Mouse (Mus musculus): ENCODE results near the gene 1700001P01Rik. TPM values are rescaled to one million over a fixed set of nuclear protein-coding genes. Genes with fewer than 3 reads are reported as not detected.

Gene 1700001P01Rik
- polyA plus RNA-seq (2015; fragmentation: Nextera tagmentation; extraction: Ambion mirVana): 0.19 and 0.22 TPM in 2 replicates

DNA sequence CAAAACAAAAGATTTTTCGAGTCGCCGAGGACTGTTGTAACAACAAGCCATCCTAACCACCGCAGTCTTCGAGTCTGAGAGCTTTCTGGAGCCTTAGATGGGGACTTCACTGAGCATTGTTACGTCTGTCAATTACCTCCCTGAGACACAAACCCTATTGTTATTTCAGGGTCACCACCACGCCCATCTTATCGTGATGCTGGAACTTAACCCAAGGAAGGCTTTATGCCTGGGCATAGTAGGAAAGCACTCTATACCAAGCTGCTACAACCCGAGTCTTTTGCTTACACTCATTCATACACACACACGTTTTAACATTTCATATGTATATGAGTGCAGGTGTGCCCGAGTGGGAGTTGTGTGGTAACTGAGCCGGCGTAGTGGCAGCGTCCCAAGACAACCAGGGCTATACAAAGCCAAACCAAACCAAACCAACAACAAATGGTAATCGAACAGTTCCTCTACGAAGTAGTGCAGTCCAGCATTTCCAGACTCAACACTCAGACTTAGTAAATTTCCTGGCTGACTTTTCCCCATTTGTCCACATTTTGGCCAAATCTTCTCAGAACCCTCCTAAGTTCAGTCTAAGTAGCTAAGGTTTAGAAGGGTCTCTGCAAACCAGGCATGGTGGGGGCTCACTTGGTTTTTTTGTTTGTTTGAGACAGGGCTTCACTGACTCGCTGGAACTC lies at the start of gene 1700001P01Rik:
Gene 1700001P01Rik, minus strand, starts transcription at position 111 of the 689 bp plus-strand sequence.
- peaks cover 44% of the 10 kb centered on the region for H3K4me1 ChIP-seq (replicated peaks)
- no peak within 1 kb of the TSS for H3K4me3 ChIP-seq (replicated peaks)
- peak within 1 kb of the TSS; percentile 11; the same call in 1 of the 2 replicates for H3K27ac ChIP-seq
- peaks cover 56% of the 10 kb centered on the region for H3K36me3 ChIP-seq
- H3K4me2 ChIP-seq: no peak within 1 kb of the TSS
- no peak within 1 kb of the TSS for H3K9ac ChIP-seq
- DNase-seq (no peak), ATAC-seq (ENCODE audit: low read depth) (0 out of 2 replicates have a peak, but pooled peaks have one; percentile 2)
- no peaks in the 10 kb centered on the region for H3K9me3 ChIP-seq (replicated peaks)
- WGBS (ENCODE audit: insufficient replicate concordance): 47% methylated on average over 17 of the region's 17 CpGs
- H3K27me3 ChIP-seq: no peaks in the 10 kb centered on the region

DNA sequence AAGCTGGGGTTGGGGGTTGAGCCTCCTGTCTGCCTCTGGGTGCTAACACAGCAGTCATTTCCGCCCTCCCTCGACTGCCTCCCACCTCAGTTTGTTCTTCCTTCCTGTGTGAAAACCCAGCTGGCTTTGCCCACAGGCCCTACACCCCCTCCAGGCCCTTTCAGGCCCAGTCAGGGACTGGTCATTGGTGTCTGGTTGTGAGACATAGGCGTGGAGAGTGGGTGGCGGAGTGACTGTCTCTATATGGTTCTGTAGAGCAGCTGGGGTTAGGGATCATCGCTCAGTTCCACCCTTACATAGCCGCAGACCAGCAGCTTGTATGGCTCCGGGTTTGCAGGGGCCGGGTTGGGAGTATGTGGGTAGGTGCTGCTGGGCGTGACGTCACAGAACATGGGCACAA lies 49.6 kb upstream of the 1700001P01Rik start:
- WGBS (ENCODE audit: insufficient replicate concordance): 61% methylated on average over 10 of the region's 10 CpGs
- DNase-seq: no peak
- peak overlapping the region; percentile 19; the same call in 1 of the 2 replicates for H3K27ac ChIP-seq

DNA sequence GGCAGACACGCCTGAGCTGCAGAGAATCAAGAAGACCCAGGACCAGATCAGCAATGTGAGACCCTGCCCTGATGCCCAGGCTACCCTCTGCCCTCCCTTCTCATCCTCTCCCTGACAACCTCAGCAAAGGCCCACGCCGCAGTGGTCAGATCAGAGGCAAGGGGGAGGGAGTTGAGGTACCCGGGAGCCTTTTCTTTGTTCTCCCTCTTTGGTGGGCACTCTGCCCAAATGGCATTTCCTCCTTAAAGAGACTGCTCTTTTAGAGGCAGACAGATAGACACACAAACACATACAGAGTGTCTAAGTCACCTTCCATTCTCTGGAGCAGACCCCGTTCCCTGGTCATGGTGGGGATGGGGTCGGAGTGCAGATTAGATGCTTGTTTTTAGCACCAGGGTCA lies 49.2 kb upstream of the 1700001P01Rik start:
- Histone ChIP-seq H3K4me1 (replicated peaks) (peaks cover 68% of the 10 kb centered on the region), H3K9ac (no peak overlapping the region), H3K27ac (0 out of 2 replicates have a peak overlapping the region, but pooled peaks have one; percentile 19), H3K4me3 (replicated peaks) (no peak overlapping the region), H3K4me2 (no peak overlapping the region), H3K27me3 (no peaks in the 10 kb centered on the region), H3K9me3 (replicated peaks) (no peaks in the 10 kb centered on the region), H3K36me3 (peaks cover 31% of the 10 kb centered on the region)
- ATAC-seq (ENCODE audit: low read depth) (no peak), DNase-seq (no peak)
- 56% methylated on average over 6 of the region's 6 CpGs for WGBS (ENCODE audit: insufficient replicate concordance)

More for the DNA sequence above, 49.6 kb upstream of the 1700001P01Rik start:
- H3K4me1 ChIP-seq (replicated peaks): peaks cover 68% of the 10 kb centered on the region
- no peak overlapping the region for H3K4me2 ChIP-seq
- H3K27me3 ChIP-seq: no peaks in the 10 kb centered on the region
- H3K9ac ChIP-seq: no peak overlapping the region
- peaks cover 34% of the 10 kb centered on the region for H3K36me3 ChIP-seq
- no peak for ATAC-seq (ENCODE audit: low read depth)
- no peak overlapping the region for H3K4me3 ChIP-seq (replicated peaks)
- H3K9me3 ChIP-seq (replicated peaks): no peaks in the 10 kb centered on the region

DNA sequence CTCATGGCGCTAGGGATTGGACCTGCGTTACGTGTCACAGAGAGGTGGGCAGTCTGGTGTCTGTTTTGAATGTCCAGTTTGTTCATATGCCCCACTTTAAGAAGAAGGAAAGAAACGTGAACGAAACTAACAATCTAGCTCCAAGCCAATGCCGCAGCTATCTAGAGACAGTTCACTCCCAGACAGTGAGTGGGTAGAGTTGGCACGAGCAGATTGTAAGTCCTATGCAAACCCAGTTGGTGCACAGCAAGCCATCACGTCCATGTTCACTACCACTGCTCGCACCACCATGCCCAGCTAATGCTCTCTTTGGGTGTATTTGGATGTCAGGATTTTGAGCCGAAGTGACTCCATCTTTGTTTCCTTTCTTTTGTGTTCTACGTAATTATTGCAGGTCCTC lies 48.5 kb upstream of the 1700001P01Rik start:
- Histone ChIP-seq H3K4me2 (no peak overlapping the region), H3K4me1 (replicated peaks) (peaks cover 69% of the 10 kb centered on the region), H3K9ac (no peak overlapping the region), H3K4me3 (replicated peaks) (no peak overlapping the region), H3K36me3 (peaks cover 30% of the 10 kb centered on the region), H3K27ac (no peak overlapping the region), H3K27me3 (no peaks in the 10 kb centered on the region), H3K9me3 (replicated peaks) (no peaks in the 10 kb centered on the region)
- WGBS (ENCODE audit: insufficient replicate concordance): 82% methylated on average over 11 of the region's 11 CpGs
- DNase-seq (no peak), ATAC-seq (ENCODE audit: low read depth) (no peak)

DNA sequence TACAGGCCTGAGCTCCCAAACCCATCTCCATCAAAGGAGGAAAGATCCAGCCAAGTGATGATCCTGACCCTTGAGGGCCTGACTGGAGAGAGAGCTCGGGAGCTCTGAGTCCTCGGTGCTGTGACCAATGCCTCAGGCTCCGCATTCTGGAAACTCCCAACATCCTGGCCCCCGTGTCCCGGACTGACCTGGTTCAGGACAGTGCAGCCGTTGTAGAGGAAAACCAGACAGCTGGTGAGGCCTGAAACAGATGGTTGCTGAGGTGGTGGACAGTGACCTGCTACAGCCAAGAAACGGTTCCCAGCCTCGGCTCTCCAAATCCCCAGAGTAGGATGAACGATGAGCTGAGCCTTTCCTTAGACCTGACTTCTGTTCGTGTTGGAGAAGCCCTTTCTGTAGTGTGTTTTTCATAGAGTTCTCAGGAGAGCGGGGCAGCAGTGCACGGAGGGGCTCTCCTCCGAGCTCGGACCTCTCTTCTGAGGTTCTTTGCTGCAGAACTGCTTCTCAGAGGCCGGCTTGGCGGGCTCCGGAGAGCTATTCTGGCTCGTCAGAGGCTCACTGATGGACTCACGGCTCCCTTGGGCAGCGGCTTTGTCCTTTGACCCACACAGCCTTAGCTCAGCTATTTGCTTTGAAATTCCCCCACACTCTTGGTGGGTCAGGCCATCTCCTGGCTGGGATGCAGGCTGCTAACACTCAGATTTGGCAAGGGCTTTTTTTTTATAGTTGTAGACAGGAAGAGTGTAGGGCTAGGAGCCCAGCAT lies 47.3 kb upstream of the 1700001P01Rik start:
- Histone ChIP-seq H3K9ac (no peak overlapping the region), H3K27ac (no peak overlapping the region), H3K27me3 (no peaks in the 10 kb centered on the region), H3K4me2 (0 out of 2 replicates have a peak overlapping the region, but pooled peaks have one; percentile 12), H3K36me3 (peaks cover 30% of the 10 kb centered on the region), H3K4me1 (replicated peaks) (peaks cover 81% of the 10 kb centered on the region), H3K9me3 (replicated peaks) (no peaks in the 10 kb centered on the region), H3K4me3 (replicated peaks) (no peak overlapping the region)
- DNase-seq (no peak), ATAC-seq (ENCODE audit: low read depth) (no peak)
- WGBS (ENCODE audit: insufficient replicate concordance): 76% methylated on average over 20 of the region's 20 CpGs

DNA sequence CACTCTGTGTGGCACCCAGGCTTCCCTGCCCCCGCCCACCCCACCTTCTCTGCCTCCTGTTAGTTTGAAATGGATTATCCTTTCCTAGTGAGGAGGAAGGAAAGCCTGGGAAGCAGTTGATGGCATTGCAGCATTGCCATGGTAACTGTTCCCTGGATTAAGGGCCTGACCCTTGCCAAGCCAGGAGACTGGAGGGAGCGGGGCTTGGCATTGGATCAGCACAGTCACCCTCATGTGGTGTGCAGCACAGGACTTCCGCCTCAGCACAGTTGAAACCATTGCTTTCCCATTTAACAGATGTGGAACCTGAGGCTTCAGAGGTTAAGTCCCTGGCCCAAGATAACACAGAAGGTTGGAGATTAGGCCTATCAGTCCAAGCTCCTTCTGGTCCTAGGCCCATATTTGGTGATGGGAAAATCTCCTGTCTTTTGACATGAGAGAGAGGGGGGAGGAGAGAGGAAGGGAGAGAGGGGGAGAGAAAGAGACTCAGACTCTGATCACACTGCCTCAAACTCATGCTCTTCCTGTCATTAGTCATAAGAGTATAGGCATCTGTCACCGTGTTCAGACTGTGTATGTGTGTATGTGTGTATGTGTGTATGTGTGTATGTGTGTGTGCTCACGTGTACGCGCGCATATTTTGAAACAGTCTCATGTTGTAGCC lies 45.8 kb upstream of the 1700001P01Rik start:
- H3K36me3 ChIP-seq: peaks cover 22% of the 10 kb centered on the region
- peaks cover 92% of the 10 kb centered on the region for H3K4me1 ChIP-seq (replicated peaks)
- H3K27me3 ChIP-seq: no peaks in the 10 kb centered on the region
- H3K9me3 ChIP-seq (replicated peaks): no peaks in the 10 kb centered on the region
- WGBS (ENCODE audit: insufficient replicate concordance): 72% methylated on average over 8 of the region's 8 CpGs
- DNase-seq (no peak), ATAC-seq (ENCODE audit: low read depth) (0 out of 2 replicates have a peak, but pooled peaks have one; percentile 10)
- H3K27ac ChIP-seq: peak overlapping the region; percentile 48; the same call in 1 of the 2 replicates
- H3K4me2 ChIP-seq: no peak overlapping the region
- H3K4me3 ChIP-seq (replicated peaks): no peak overlapping the region
- 0 out of 2 replicates have a peak overlapping the region, but pooled peaks have one; percentile 33 for H3K9ac ChIP-seq

DNA sequence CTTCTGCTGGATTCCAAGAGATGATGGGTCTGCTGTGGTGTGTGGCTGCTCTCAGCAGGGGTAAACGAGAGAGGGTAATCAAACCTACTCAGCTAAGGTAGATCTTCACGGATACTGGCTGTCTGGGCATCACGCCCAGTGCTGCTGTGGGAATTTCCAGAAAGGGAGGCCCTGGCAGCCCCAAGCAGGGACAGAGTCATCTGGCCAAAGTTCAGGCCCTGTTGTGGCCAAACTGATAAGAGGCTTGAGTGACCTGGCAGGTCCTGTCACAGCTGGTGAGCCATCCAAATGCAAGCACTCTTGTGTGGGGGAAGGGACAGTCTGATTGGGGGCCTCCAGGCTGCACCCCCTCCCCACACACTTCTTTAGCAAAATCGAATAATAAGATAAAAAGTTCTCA lies 45.1 kb upstream of the 1700001P01Rik start:
- Histone ChIP-seq H3K4me2 (no peak overlapping the region), H3K4me1 (replicated peaks) (peaks cover 92% of the 10 kb centered on the region)
- 48% methylated on average over 4 of the region's 4 CpGs for WGBS (ENCODE audit: insufficient replicate concordance)

DNA sequence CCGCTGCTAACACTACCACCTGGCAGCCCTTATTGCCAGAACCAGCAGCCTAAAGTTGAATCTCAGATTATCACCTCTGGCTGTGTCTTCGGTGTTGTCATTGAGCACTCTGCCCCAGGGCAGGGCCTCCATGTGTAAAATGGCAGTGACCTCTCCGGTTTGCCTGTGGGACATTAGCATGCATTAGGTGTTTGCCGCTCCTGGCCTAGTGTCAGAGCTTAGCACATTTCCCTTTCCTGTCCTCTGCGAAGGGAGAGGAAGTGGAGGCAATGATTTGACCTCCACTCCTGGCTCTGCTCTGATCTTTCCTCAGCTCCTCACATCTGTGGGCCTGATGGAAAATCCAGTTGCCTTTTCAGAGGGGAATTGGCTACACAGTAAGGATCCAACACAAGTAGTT lies 44.2 kb upstream of the 1700001P01Rik start:
- no peaks in the 10 kb centered on the region for H3K27me3 ChIP-seq
- no peak for ATAC-seq (ENCODE audit: low read depth)
- no peak overlapping the region for H3K4me3 ChIP-seq (replicated peaks)
- 59% methylated on average over 5 of the region's 5 CpGs for WGBS (ENCODE audit: insufficient replicate concordance)
- no peaks in the 10 kb centered on the region for H3K9me3 ChIP-seq (replicated peaks)
- H3K27ac ChIP-seq: peak overlapping the region; percentile 64; the same call in 1 of the 2 replicates
- peaks cover 92% of the 10 kb centered on the region for H3K4me1 ChIP-seq (replicated peaks)
- peaks cover 29% of the 10 kb centered on the region for H3K36me3 ChIP-seq
- no peak overlapping the region for H3K9ac ChIP-seq
- no peak overlapping the region for H3K4me2 ChIP-seq
- no peak for DNase-seq

More for the DNA sequence above, 45.1 kb upstream of the 1700001P01Rik start:
- no peaks in the 10 kb centered on the region for H3K9me3 ChIP-seq (replicated peaks)
- ATAC-seq (ENCODE audit: low read depth) (peak; percentile 49), DNase-seq (no peak)
- no peaks in the 10 kb centered on the region for H3K27me3 ChIP-seq
- peak overlapping the region; percentile 64 for H3K27ac ChIP-seq
- no peak overlapping the region; the same call in 1 of the 2 replicates for H3K9ac ChIP-seq
- no peak overlapping the region for H3K4me3 ChIP-seq (replicated peaks)
- peaks cover 28% of the 10 kb centered on the region for H3K36me3 ChIP-seq

DNA sequence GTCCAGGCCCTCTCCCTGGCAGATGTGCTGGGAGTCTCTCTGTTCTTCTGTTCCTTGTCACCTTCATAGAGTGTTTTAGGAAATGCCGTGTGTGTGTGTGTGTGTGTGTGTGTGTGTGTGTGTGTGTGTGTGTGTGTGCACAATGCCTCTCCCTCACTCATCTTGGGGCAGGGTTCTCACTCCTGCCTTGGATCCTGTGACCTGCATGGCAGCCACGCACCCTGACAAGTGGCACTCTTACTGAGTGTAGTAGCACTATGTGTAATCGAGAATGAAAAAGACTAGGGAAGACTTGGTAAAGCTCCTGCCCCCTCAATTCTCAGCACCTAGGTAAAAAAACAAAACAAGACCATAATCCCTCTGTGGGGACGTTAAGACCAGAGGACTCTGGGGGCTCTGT lies 43.4 kb upstream of the 1700001P01Rik start:
- H3K27ac ChIP-seq: no peak overlapping the region
- ATAC-seq (ENCODE audit: low read depth) (no peak), DNase-seq (no peak)
- no peaks in the 10 kb centered on the region for H3K9me3 ChIP-seq (replicated peaks)
- peaks cover 26% of the 10 kb centered on the region for H3K36me3 ChIP-seq
- peak overlapping the region; percentile 41 for H3K9ac ChIP-seq
- H3K4me3 ChIP-seq (replicated peaks): no peak overlapping the region
- no peak overlapping the region for H3K4me2 ChIP-seq
- 63% methylated on average over 4 of the region's 4 CpGs for WGBS (ENCODE audit: insufficient replicate concordance)
- H3K27me3 ChIP-seq: no peaks in the 10 kb centered on the region
- peaks cover 91% of the 10 kb centered on the region for H3K4me1 ChIP-seq (replicated peaks)

DNA sequence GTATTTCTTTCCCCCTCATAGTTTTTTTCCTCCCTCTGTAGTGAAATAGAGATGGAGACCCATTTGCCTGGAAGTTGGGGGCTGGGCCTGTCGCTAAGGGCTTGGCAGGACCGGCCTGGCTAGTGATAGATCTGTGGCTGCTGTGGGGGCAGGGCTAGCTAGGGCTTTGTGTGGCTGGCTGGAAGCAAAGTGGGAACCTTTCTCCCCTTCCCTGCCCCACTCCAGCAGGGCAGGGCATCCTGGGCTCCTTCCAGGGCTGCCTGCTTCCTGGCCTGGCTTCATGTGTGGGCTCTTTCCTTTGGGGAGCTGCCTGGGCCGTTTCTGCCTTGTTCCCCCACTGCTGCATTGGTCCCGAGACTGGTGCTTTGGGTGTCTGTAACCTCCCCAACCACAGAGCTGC lies 42.9 kb upstream of the 1700001P01Rik start:
- 23% methylated on average over 4 of the region's 4 CpGs for WGBS (ENCODE audit: insufficient replicate concordance)
- H3K27ac ChIP-seq: peak overlapping the region; percentile 39; the same call in 1 of the 2 replicates
- ATAC-seq (ENCODE audit: low read depth): no peak
- no peak overlapping the region for H3K4me3 ChIP-seq (replicated peaks)
- no peak overlapping the region for H3K4me2 ChIP-seq
- no peak for DNase-seq
- no peaks in the 10 kb centered on the region for H3K27me3 ChIP-seq
- peak overlapping the region; percentile 41 for H3K9ac ChIP-seq
- peaks cover 27% of the 10 kb centered on the region for H3K36me3 ChIP-seq
- peaks cover 95% of the 10 kb centered on the region for H3K4me1 ChIP-seq (replicated peaks)
- H3K9me3 ChIP-seq (replicated peaks): no peaks in the 10 kb centered on the region

DNA sequence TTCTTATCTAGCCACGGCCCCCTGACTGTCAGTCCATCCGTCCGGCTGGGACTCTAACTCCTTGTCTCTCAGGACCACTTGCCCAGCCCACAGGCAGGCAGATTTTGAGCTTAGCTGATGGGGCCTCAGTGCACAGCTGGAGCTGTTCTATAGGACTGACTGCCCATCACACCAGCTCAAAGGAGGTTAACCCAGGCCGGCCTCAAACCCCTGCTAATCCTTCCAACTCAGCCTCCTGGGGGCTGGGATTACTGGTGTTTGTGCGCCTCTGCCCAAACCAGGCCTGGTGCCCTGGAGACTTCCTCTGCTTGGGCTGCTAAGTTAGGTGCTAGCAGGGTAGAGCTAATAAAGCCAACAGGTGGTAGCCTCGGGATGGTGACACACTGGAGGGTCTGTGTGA lies 42.3 kb upstream of the 1700001P01Rik start:
- H3K27ac ChIP-seq: 0 out of 2 replicates have a peak overlapping the region, but pooled peaks have one; percentile 47
- H3K9me3 ChIP-seq (replicated peaks): no peaks in the 10 kb centered on the region
- no peaks in the 10 kb centered on the region for H3K27me3 ChIP-seq
- peaks cover 27% of the 10 kb centered on the region for H3K36me3 ChIP-seq
- H3K4me2 ChIP-seq: 0 out of 2 replicates have a peak overlapping the region, but pooled peaks have one; percentile 12
- DNase-seq: no peak
- H3K4me1 ChIP-seq (replicated peaks): peaks cover 97% of the 10 kb centered on the region
- H3K4me3 ChIP-seq (replicated peaks): no peak overlapping the region
- ATAC-seq (ENCODE audit: low read depth): no peak
- 36% methylated on average over 6 of the region's 6 CpGs for WGBS (ENCODE audit: insufficient replicate concordance)
- H3K9ac ChIP-seq: no peak overlapping the region

All from liver, embryonic 13.5 days (tissue).